Mouse (Mus musculus): ENCODE measurements around the gene Nanos1. TPM values are rescaled to one million over a fixed set of nuclear protein-coding genes. Genes with fewer than 3 reads are reported as not detected.

Gene Nanos1
- polyA plus RNA-seq (2015; fragmentation: Nextera tagmentation; extraction: Ambion mirVana) = 0.65 and 0.78 TPM in 2 replicates

DNA sequence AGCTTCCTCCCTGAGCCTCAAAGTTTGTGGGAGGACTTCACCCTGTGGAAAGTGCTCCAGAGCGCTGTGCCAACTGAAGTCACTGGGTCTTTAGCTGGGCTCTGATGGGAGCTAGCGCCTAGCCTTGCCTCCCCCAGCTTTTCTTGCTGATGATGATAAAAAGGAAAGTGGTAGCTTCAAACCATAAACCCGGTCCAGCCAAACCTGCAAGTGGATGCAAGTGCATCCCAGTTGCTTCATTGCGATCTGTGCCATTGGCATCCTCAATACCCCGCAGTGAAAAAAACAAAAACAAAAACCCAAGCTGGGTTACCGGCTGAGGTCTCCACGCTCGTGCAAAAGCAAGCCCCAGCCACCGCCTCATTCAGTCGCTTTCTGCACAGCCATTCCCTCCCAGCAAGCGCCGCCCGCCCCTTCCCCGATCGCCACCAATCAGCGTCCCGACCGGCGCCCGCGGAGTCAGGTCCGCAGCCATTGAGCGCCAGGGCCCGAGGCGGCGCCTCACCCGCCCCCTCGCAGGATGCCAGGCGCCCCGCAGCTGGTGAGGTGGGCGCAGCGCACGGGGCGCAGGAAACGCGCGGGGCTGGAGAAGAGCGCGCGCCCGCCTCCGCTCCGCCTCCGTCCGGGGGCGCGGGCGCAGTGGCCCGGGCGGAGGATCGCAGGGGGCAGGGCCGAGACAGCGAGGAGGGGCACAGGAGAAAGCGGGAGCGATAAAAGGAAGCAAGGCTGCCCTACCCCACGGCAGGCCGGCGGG is at the start of gene Nanos1:
Gene Nanos1, plus strand, starts transcription at position 550 of the 754 bp plus-strand sequence.
- 1% methylated on average over 51 of the region's 58 CpGs for WGBS
- Histone ChIP-seq H3K4me2 (ENCODE audit: low read depth, low read length) (peak within 1 kb of the TSS; percentile 100), H3K9me3 (ENCODE audit: control insufficient read depth, low read length) (no peaks in the 10 kb centered on the region), H3K4me3 (ENCODE audit: low read length) (peak within 1 kb of the TSS; percentile 76), H3K4me1 (ENCODE audit: control insufficient read depth, insufficient read depth, low read length) (peaks cover 8% of the 10 kb centered on the region; the same call in 1 of the 2 replicates), H3K27ac (ENCODE audit: low read length) (no peak within 1 kb of the TSS), H3K9ac (ENCODE audit: low read depth, low read length) (peak within 1 kb of the TSS; percentile 73), H3K27me3 (replicated peaks; ENCODE audit: control insufficient read depth, insufficient read depth, low read length) (no peaks in the 10 kb centered on the region), H3K36me3 (ENCODE audit: control insufficient read depth, insufficient read depth, low read length) (no peaks in the 10 kb centered on the region)
- peak; percentile 94 for ATAC-seq

DNA sequence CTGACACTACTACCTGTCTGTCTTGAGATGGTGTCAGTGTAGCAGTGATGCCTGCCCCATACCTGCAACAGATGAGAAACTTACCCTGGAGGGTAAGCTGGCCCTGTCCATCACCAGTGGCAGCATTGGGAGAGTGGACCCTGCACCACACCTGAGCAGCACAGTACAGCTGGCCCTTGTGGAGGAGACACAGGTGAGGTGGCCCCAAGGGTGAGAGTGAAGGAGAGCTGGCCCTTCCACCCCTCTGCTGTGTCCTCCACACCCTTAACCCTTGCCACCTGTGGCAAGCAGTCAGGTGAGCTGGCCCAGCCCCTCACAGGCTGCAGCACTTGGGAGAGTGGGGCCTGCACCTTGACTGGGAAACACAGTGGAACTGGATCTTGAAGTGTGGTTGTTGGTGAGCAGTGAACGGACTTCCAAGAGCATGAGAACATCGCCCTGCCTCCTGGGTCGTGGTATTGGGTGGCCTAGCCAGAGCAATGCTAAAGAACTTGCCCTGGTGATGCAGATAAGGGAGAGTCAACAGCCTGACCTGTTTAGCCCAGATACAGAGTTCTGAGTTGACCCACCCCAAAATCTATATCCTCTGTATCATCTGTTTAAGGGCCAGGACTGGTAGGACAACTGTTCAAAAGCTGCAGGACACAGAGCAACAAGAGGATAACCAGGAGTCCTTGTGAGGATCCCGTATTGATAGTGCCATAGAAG is 46.4 kb upstream of the Nanos1 start:
- no peak overlapping the region for H3K27ac ChIP-seq (ENCODE audit: low read length)
- no peaks in the 10 kb centered on the region for H3K9me3 ChIP-seq (ENCODE audit: control insufficient read depth, low read length)
- H3K4me3 ChIP-seq (ENCODE audit: low read length) = no peak overlapping the region
- H3K27me3 ChIP-seq (replicated peaks; ENCODE audit: control insufficient read depth, insufficient read depth, low read length) = no peaks in the 10 kb centered on the region
- no peaks in the 10 kb centered on the region for H3K36me3 ChIP-seq (ENCODE audit: control insufficient read depth, insufficient read depth, low read length)
- no peak overlapping the region for H3K9ac ChIP-seq (ENCODE audit: low read depth, low read length)
- 76% methylated on average over 4 of the region's 4 CpGs for WGBS
- no peak; the same call in 1 of the 2 replicates for ATAC-seq
- no peaks in the 10 kb centered on the region for H3K4me1 ChIP-seq (ENCODE audit: control insufficient read depth, insufficient read depth, low read length)
- H3K4me2 ChIP-seq (ENCODE audit: low read depth, low read length) = no peak overlapping the region

DNA sequence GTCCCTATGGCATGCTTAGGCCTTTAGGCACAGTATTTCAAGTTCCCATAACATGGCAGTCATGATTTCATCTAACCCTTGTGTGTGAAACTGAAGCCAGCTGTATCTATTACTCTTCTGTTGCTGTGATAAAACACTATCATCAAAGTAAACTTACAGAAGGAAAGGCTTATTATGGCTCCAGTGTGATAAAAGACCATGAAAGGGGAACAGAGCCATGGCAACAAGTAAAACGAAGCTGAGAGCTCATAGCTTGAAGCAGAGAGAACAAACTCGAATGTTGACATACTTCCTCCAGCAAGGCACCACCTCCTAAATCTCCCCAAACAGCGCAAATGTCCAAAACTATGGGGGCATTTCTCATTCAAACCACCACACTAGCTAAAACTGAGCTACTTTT is 45.6 kb upstream of the Nanos1 start:
- H3K4me3 ChIP-seq (ENCODE audit: low read length) = no peak overlapping the region
- H3K36me3 ChIP-seq (ENCODE audit: control insufficient read depth, insufficient read depth, low read length) = no peaks in the 10 kb centered on the region
- no peak for ATAC-seq
- no peak overlapping the region for H3K4me2 ChIP-seq (ENCODE audit: low read depth, low read length)
- 35% methylated on average over 3 of the region's 3 CpGs for WGBS
- no peaks in the 10 kb centered on the region for H3K27me3 ChIP-seq (replicated peaks; ENCODE audit: control insufficient read depth, insufficient read depth, low read length)
- no peaks in the 10 kb centered on the region for H3K4me1 ChIP-seq (ENCODE audit: control insufficient read depth, insufficient read depth, low read length)
- H3K27ac ChIP-seq (ENCODE audit: low read length) = no peak overlapping the region
- no peak overlapping the region for H3K9ac ChIP-seq (ENCODE audit: low read depth, low read length)
- no peaks in the 10 kb centered on the region for H3K9me3 ChIP-seq (ENCODE audit: control insufficient read depth, low read length)

DNA sequence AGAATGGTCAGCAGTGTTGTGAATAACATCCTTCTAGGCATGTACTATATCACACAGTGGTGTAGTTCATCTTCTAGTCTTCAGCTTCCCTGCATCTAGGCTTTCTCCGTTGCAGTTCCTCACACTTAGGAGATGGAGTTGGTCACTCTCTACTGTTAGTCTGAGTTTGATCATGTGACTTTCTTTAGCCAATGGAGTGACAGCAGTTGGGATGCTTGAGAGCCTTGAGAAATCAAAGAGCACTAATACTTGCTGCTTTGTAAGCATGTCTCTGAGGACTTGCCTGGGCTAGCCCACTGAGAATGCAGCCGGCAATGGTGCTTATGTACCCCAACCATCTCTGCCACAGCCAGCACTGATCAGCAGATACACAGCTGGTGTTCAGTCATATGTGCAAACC is 43.2 kb upstream of the Nanos1 start:
- no peaks in the 10 kb centered on the region for H3K4me1 ChIP-seq (ENCODE audit: control insufficient read depth, insufficient read depth, low read length)
- no peaks in the 10 kb centered on the region for H3K9me3 ChIP-seq (ENCODE audit: control insufficient read depth, low read length)
- no peak overlapping the region for H3K9ac ChIP-seq (ENCODE audit: low read depth, low read length)
- no peak overlapping the region for H3K27ac ChIP-seq (ENCODE audit: low read length)
- H3K36me3 ChIP-seq (ENCODE audit: control insufficient read depth, insufficient read depth, low read length) = no peaks in the 10 kb centered on the region
- no peak for ATAC-seq
- no peaks in the 10 kb centered on the region for H3K27me3 ChIP-seq (replicated peaks; ENCODE audit: control insufficient read depth, insufficient read depth, low read length)
- WGBS = 79% methylated on average over 2 of the region's 2 CpGs
- no peak overlapping the region for H3K4me2 ChIP-seq (ENCODE audit: low read depth, low read length)
- H3K4me3 ChIP-seq (ENCODE audit: low read length) = no peak overlapping the region

DNA sequence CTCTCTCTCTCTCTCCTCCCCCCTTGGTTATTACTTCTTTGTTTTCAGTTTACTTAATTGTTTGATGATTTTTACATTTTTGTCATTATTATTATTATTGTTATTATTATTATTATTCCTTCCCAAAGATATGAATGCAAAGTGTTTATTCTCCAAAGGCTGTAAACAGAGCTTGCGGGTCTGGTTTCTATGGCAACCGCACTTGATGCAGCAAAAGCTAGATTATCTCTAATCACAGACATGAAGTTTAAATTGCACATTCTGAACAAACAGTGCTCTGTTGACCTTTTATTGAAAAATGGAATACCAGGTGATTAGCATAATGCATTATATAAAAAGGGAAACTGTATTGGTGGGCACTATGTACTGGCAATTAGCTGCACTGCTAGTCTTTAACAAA is 39.4 kb upstream of the Nanos1 start:
- 83% methylated on average over 2 of the region's 2 CpGs for WGBS
- H3K9ac ChIP-seq (ENCODE audit: low read depth, low read length) = no peak overlapping the region
- no peak overlapping the region for H3K27ac ChIP-seq (ENCODE audit: low read length)
- no peaks in the 10 kb centered on the region for H3K4me1 ChIP-seq (ENCODE audit: control insufficient read depth, insufficient read depth, low read length)
- no peaks in the 10 kb centered on the region for H3K27me3 ChIP-seq (replicated peaks; ENCODE audit: control insufficient read depth, insufficient read depth, low read length)
- H3K4me2 ChIP-seq (ENCODE audit: low read depth, low read length) = no peak overlapping the region
- ATAC-seq = no peak
- H3K9me3 ChIP-seq (ENCODE audit: control insufficient read depth, low read length) = no peaks in the 10 kb centered on the region
- H3K36me3 ChIP-seq (ENCODE audit: control insufficient read depth, insufficient read depth, low read length) = no peaks in the 10 kb centered on the region
- H3K4me3 ChIP-seq (ENCODE audit: low read length) = no peak overlapping the region

DNA sequence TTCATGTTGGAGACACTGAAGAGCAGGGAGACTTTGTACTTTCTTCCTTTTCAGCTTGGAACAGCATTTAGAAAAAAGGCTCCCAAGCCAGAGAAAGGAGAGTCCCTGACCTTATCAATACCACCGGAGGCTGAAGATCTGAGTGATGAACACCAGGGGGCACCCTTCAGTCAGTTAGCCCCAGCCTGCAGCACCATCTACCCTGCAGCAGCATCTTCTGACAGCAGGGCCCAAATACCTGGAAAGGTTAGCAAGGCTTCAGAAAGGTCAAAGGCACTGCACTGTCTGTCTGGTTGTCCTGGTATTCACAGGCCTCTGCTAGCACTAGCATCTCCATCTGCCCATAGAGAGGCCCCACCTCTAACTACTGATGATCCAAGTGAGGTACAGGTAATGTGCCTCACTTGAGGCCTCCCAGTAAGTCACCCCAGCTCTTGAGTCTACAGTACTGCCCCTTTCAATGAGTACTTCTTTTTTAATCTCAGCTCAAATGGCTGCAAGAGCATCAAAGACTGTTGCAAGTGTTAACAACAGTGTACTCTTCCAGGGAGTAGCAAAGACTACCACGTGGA is 25.4 kb upstream of the Nanos1 start:
- ATAC-seq = 0 out of 2 replicates have a peak, but pooled peaks have one; percentile 40
- no peak overlapping the region for H3K4me3 ChIP-seq (ENCODE audit: low read length)
- H3K27me3 ChIP-seq (replicated peaks; ENCODE audit: control insufficient read depth, insufficient read depth, low read length) = no peaks in the 10 kb centered on the region
- H3K27ac ChIP-seq (ENCODE audit: low read length) = no peak overlapping the region
- no peak overlapping the region for H3K4me2 ChIP-seq (ENCODE audit: low read depth, low read length)
- H3K36me3 ChIP-seq (ENCODE audit: control insufficient read depth, insufficient read depth, low read length) = no peaks in the 10 kb centered on the region
- no peaks in the 10 kb centered on the region for H3K4me1 ChIP-seq (ENCODE audit: control insufficient read depth, insufficient read depth, low read length)
- H3K9ac ChIP-seq (ENCODE audit: low read depth, low read length) = no peak overlapping the region
- 59% methylated on average over 2 of the region's 2 CpGs for WGBS
- H3K9me3 ChIP-seq (ENCODE audit: control insufficient read depth, low read length) = no peaks in the 10 kb centered on the region

DNA sequence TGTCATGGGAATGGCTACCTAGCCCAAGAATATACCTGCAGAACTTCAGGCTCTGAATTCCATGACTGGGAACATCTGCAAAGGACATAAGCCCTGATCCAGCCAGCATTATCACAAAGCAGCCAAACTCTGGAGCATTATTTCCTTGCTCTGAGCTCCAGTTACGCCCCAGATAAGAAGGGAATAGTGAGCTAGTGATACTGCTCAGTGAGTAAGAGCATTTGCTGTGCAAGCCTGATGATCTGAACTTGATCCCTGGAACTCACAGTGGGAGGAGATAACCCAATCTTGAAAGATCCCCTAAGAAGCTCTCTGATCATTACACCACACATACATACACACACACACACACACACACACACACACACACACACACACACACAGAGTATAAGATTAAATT is 24.5 kb upstream of the Nanos1 start:
- Histone ChIP-seq H3K36me3 (ENCODE audit: control insufficient read depth, insufficient read depth, low read length) (no peaks in the 10 kb centered on the region), H3K27me3 (replicated peaks; ENCODE audit: control insufficient read depth, insufficient read depth, low read length) (no peaks in the 10 kb centered on the region), H3K4me3 (ENCODE audit: low read length) (no peak overlapping the region), H3K4me2 (ENCODE audit: low read depth, low read length) (no peak overlapping the region), H3K4me1 (ENCODE audit: control insufficient read depth, insufficient read depth, low read length) (no peaks in the 10 kb centered on the region), H3K9me3 (ENCODE audit: control insufficient read depth, low read length) (no peaks in the 10 kb centered on the region), H3K27ac (ENCODE audit: low read length) (no peak overlapping the region), H3K9ac (ENCODE audit: low read depth, low read length) (no peak overlapping the region)
- ATAC-seq = no peak
- WGBS = 69% methylated on average over 1 of the region's 1 CpGs

DNA sequence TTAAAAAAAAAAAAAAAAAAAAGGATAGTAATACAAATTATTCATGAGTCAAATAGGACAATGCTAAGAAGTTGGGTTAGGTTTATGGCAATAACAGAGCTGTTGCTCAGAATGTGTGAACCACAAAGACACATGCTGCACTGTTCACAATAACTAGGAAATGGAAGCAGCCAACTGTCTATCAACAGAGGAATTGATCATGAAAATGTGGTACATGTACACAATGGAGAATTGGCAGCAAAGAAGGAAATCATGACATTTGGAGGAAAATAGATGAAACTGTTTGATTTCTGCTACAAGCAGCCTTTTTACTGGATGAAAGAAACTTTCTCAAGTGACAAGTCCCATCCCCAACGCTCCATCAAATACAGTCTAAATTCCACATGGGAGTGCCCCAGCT is 23.8 kb upstream of the Nanos1 start:
- no peaks in the 10 kb centered on the region for H3K4me1 ChIP-seq (ENCODE audit: control insufficient read depth, insufficient read depth, low read length)
- H3K36me3 ChIP-seq (ENCODE audit: control insufficient read depth, insufficient read depth, low read length) = no peaks in the 10 kb centered on the region
- H3K9ac ChIP-seq (ENCODE audit: low read depth, low read length) = no peak overlapping the region
- no peak overlapping the region for H3K27ac ChIP-seq (ENCODE audit: low read length)
- WGBS = 75% methylated on average over 1 of the region's 1 CpGs
- no peak overlapping the region for H3K4me3 ChIP-seq (ENCODE audit: low read length)
- no peak overlapping the region for H3K4me2 ChIP-seq (ENCODE audit: low read depth, low read length)
- no peaks in the 10 kb centered on the region for H3K27me3 ChIP-seq (replicated peaks; ENCODE audit: control insufficient read depth, insufficient read depth, low read length)
- no peaks in the 10 kb centered on the region for H3K9me3 ChIP-seq (ENCODE audit: control insufficient read depth, low read length)
- no peak for ATAC-seq

DNA sequence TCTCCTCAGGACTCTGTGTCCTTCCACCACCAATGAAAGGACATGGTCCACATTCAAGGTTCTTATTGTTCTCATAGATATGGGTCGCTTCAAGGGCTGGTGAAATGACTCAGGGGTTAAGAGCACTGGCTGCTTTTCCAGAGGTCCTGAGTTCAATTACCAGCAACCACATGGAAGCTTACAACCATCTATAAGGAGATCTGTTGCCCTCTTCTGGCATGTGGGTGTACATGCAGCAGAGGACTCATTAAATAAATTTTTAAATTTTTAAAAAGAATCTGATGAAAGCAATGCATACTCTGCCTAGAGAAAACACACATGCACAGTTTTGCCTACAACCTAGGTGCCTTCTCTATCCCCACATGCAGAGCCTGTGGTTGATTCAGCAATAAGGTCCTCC is 15.2 kb upstream of the Nanos1 start:
- Histone ChIP-seq H3K9ac (ENCODE audit: low read depth, low read length) (no peak overlapping the region), H3K27me3 (replicated peaks; ENCODE audit: control insufficient read depth, insufficient read depth, low read length) (no peaks in the 10 kb centered on the region), H3K4me1 (ENCODE audit: control insufficient read depth, insufficient read depth, low read length) (no peaks in the 10 kb centered on the region), H3K9me3 (ENCODE audit: control insufficient read depth, low read length) (no peaks in the 10 kb centered on the region), H3K4me3 (ENCODE audit: low read length) (no peak overlapping the region), H3K27ac (ENCODE audit: low read length) (no peak overlapping the region), H3K36me3 (ENCODE audit: control insufficient read depth, insufficient read depth, low read length) (no peaks in the 10 kb centered on the region), H3K4me2 (ENCODE audit: low read depth, low read length) (no peak overlapping the region)
- 46% methylated on average over 1 of the region's 1 CpGs for WGBS
- ATAC-seq = no peak

All from intestine, embryonic 16.5 days (tissue).